Mouse (Mus musculus) kidney, embryonic 16.5 days (tissue): Measurements from ENCODE around the gene B4galnt1. TPM values are rescaled to one million over a fixed set of nuclear protein-coding genes. Genes with fewer than 3 reads are reported as not detected.

Source experiments
- polyA plus RNA-seq: library from polyadenylated mRNA; unstranded; fragments of >200 nt; fragmentation: Nextera tagmentation; extraction: Ambion mirVana; gene quantifications from 2 replicates; pipeline ENCODE4 v1.2.1, GENCODE M21; 2015

B4galnt1 gene
- polyA plus RNA-seq, 1 experiment from 2014 or later, result 7.2 TPM

Other genes with a start within 250 kb of the B4galnt1 start
- 70.5 and 76.1 TPM in 2 replicates for gene Ctdsp2, start 186.5 kb upstream of the B4galnt1 start, polyA plus RNA-seq
- gene Avil, start 164.5 kb upstream of the B4galnt1 start, polyA plus RNA-seq, result 0.17 and 0.22 TPM in 2 replicates
- 102 and 103 TPM in 2 replicates for gene Tsfm, start 134.4 kb upstream of the B4galnt1 start, polyA plus RNA-seq
- 52.8 and 58.2 TPM in 2 replicates for gene Mettl1, start 123.8 kb upstream of the B4galnt1 start, polyA plus RNA-seq
- gene Eef1akmt3, start 123.7 kb upstream of the B4galnt1 start, polyA plus RNA-seq, result 0.76 and 0.94 TPM in 2 replicates
- gene Cyp27b1, start 117.0 kb upstream of the B4galnt1 start, polyA plus RNA-seq, result 32.6 and 53.8 TPM in 2 replicates
- gene March9, start 105.0 kb upstream of the B4galnt1 start, polyA plus RNA-seq, result 1.2 and 1.4 TPM in 2 replicates
- 1,871 and 1,917 TPM in 2 replicates for gene Cdk4, start 101.7 kb upstream of the B4galnt1 start, polyA plus RNA-seq
- gene Tspan31, start 95.0 kb upstream of the B4galnt1 start, polyA plus RNA-seq, result 205 and 208 TPM in 2 replicates
- gene Agap2, start 89.9 kb upstream of the B4galnt1 start, polyA plus RNA-seq, result 0.04 and 0.09 TPM in 2 replicates
- 106 and 110 TPM in 2 replicates for gene Os9, start 44.1 kb upstream of the B4galnt1 start, polyA plus RNA-seq
- gene Slc26a10, start 15.4 kb downstream of the B4galnt1 start, polyA plus RNA-seq, result 2.7 and 4.4 TPM in 2 replicates
- gene Arhgef25, start 24.9 kb downstream of the B4galnt1 start, polyA plus RNA-seq, result 47.8 and 53.8 TPM in 2 replicates
- gene Dtx3, start 30.5 kb downstream of the B4galnt1 start, polyA plus RNA-seq, result 115 and 125 TPM in 2 replicates
- gene Pip4k2c, start 46.4 kb downstream of the B4galnt1 start, polyA plus RNA-seq, result 50.9 and 52.2 TPM in 2 replicates
- gene Kif5a, start 98.1 kb downstream of the B4galnt1 start, polyA plus RNA-seq, result 0.76 and 1.7 TPM in 2 replicates
- 206 and 212 TPM in 2 replicates for gene Dctn2, start 101.1 kb downstream of the B4galnt1 start, polyA plus RNA-seq
- 13.3 and 14.8 TPM in 2 replicates for gene Mbd6, start 123.8 kb downstream of the B4galnt1 start, polyA plus RNA-seq
- gene Mars, start 146.6 kb downstream of the B4galnt1 start, polyA plus RNA-seq, result 115 and 123 TPM in 2 replicates
- gene Arhgap9, start 156.7 kb downstream of the B4galnt1 start, polyA plus RNA-seq, result 2.5 and 2.6 TPM in 2 replicates
- 7.5 and 9.5 TPM in 2 replicates for gene Gli1, start 176.7 kb downstream of the B4galnt1 start, polyA plus RNA-seq
- gene Inhbe, start 189.2 kb downstream of the B4galnt1 start, polyA plus RNA-seq, result 0.08 TPM in 1 of 2 replicates, not detected in the other
- gene Inhbc, start 205.2 kb downstream of the B4galnt1 start, polyA plus RNA-seq, result 0.09 and 0.24 TPM in 2 replicates
- gene R3hdm2, start 215.1 kb downstream of the B4galnt1 start, polyA plus RNA-seq, result 28.1 and 29.0 TPM in 2 replicates